Mouse (Mus musculus) embryonic facial prominence, embryonic 11.5 days (tissue): ENCODE data around the gene Arhgap45. TPM values are rescaled to one million over a fixed set of nuclear protein-coding genes. Genes with fewer than 3 reads are reported as not detected.
A peak's percentile ranks its signal among the peaks of the same experiment; 100 is the strongest.

Experiments
- ATAC-seq: fragments of 200-750 bp; cut with Nextera tagmentation; replicated peaks from 2 replicates; pipeline ENCODE4 v1.8.0; 2017; ENCODE audit warnings: low read depth; ENCODE audit not compliant: insufficient number of reproducible peaks, low FRiP score, low TSS enrichment
- DNase-seq: peaks from one replicate; pipeline ENCODE4 v3.0.0-alpha.2; 2015; ENCODE audit warnings: low spot score
- H3K27ac ChIP-seq: fragments of 300-500 bp; sonication (generic); replicated peaks from 2 replicates; pipeline ENCODE4 v1.5.1; 2014; ENCODE audit warnings: mild to moderate bottlenecking, low read depth, low read length, control low read depth
- H3K27me3 ChIP-seq: fragments of 300-500 bp; sonication (generic); 2 replicates; pipeline ENCODE4 v1.6.1; 2014; ENCODE audit warnings: mild to moderate bottlenecking, low read length, moderate library complexity, mixed read lengths; ENCODE audit not compliant: control insufficient read depth, insufficient read depth
- H3K36me3 ChIP-seq: fragments of 300-500 bp; sonication (generic); replicated peaks from 2 replicates; pipeline ENCODE4 v1.6.1; 2014; ENCODE audit warnings: low read depth, mild to moderate bottlenecking, low read length, moderate library complexity, mixed read lengths; ENCODE audit not compliant: control insufficient read depth, insufficient read depth
- H3K4me1 ChIP-seq: fragments of 300-500 bp; sonication (generic); 2 replicates; pipeline ENCODE4 v1.6.1; 2014; ENCODE audit warnings: low read length, mixed read lengths; ENCODE audit not compliant: control insufficient read depth, insufficient read depth
- H3K4me2 ChIP-seq: fragments of 300-500 bp; sonication (generic); 2 replicates; pipeline ENCODE4 v1.6.1; 2014; ENCODE audit warnings: low read depth, mild to moderate bottlenecking, control low read depth, low read length, moderate library complexity
- H3K4me3 ChIP-seq: fragments of 300-500 bp; sonication (generic); 2 replicates; pipeline ENCODE4 v1.5.1; 2014; ENCODE audit warnings: low read depth, low read length, control low read depth
- H3K9ac ChIP-seq: fragments of 300-500 bp; sonication (generic); replicated peaks from 2 replicates; pipeline ENCODE4 v1.6.1; 2014; ENCODE audit warnings: mild to moderate bottlenecking, control low read depth, low read length
- H3K9me3 ChIP-seq: fragments of 300-500 bp; sonication (generic); replicated peaks from 2 replicates; pipeline ENCODE4 v1.6.1; 2016; ENCODE audit warnings: mild to moderate bottlenecking, low read length, inconsistent platforms, mixed read lengths; ENCODE audit not compliant: control insufficient read depth
- WGBS: fragments of 180-500 bp; shearing (Covaris S2); extraction: QIAGEN DNeasy Blood & Tissue Kit; methylation state at CpG from one replicate; pipeline ENCODE4 v1.1.7; 2014; 5-methylcytosine and 5-hydroxymethylcytosine counted together
- polyA plus RNA-seq: library from polyadenylated mRNA; unstranded; fragments of >200 nt; fragmentation: Nextera tagmentation; extraction: Ambion mirVana; gene quantifications from 2 replicates; pipeline ENCODE4 v1.2.1, GENCODE M21; 2014

Gene Arhgap45
- polyA plus RNA-seq, 1 experiment from 2014 or later: 5.2 TPM

- Histone ChIP-seq H3K36me3 (no peaks in the 10 kb centered on the region), H3K27ac (peak overlapping the region; percentile 59), H3K4me2 (no peak overlapping the region), H3K9ac (peak overlapping the region; percentile 33), H3K27me3 (no peaks in the 10 kb centered on the region), H3K9me3 (no peaks in the 10 kb centered on the region), H3K4me3 (no peak overlapping the region), H3K4me1 (no peaks in the 10 kb centered on the region; the same call in none of the 2 replicates)
- ATAC-seq (peak; percentile 69), DNase-seq (peak; percentile 56)
- 56% methylated on average over 9 of the region's 9 CpGs for WGBS
Measured at GRCm38 (mm10) chr10:80070837-80071515, 54.5 kb downstream of the Arhgap45 start.

GRCm38 (mm10) chr10:80071516-80071900 is 55.1 kb downstream of the Arhgap45 start:
- ATAC-seq (no peak), DNase-seq (no peak)
- H3K27ac ChIP-seq: peak overlapping the region; percentile 52
- no peak overlapping the region for H3K4me2 ChIP-seq
- WGBS: 79% methylated on average over 3 of the region's 3 CpGs
- no peaks in the 10 kb centered on the region for H3K36me3 ChIP-seq
- H3K4me1 ChIP-seq: no peaks in the 10 kb centered on the region; the same call in none of the 2 replicates
- no peaks in the 10 kb centered on the region for H3K27me3 ChIP-seq
- no peak overlapping the region for H3K4me3 ChIP-seq
- H3K9me3 ChIP-seq: no peaks in the 10 kb centered on the region
- H3K9ac ChIP-seq: no peak overlapping the region; the same call in 1 of the 2 replicates

GRCm38 (mm10) chr10:80072623-80073489 is 56.4 kb downstream of the Arhgap45 start:
- ATAC-seq: no peak
- no peak for DNase-seq

GRCm38 (mm10) chr10:80074813-80075601 is 58.6 kb downstream of the Arhgap45 start:
- H3K9me3 ChIP-seq: no peaks in the 10 kb centered on the region
- H3K27me3 ChIP-seq: no peaks in the 10 kb centered on the region
- WGBS: 16% methylated on average over 28 of the region's 28 CpGs
- ATAC-seq (no peak), DNase-seq (peak; percentile 50)
- H3K4me3 ChIP-seq: no peak overlapping the region
- H3K9ac ChIP-seq: no peak overlapping the region
- H3K4me2 ChIP-seq: peak overlapping the region; percentile 3
- H3K4me1 ChIP-seq: no peaks in the 10 kb centered on the region; the same call in none of the 2 replicates
- no peaks in the 10 kb centered on the region for H3K36me3 ChIP-seq
- no peak overlapping the region for H3K27ac ChIP-seq

More at GRCm38 (mm10) chr10:80072623-80073489, 56.4 kb downstream of the Arhgap45 start:
- Histone ChIP-seq H3K4me2 (no peak overlapping the region), H3K27ac (no peak overlapping the region), H3K27me3 (no peaks in the 10 kb centered on the region), H3K9me3 (no peaks in the 10 kb centered on the region), H3K36me3 (no peaks in the 10 kb centered on the region), H3K4me1 (no peaks in the 10 kb centered on the region; the same call in none of the 2 replicates), H3K9ac (no peak overlapping the region; the same call in 1 of the 2 replicates), H3K4me3 (no peak overlapping the region)
- 78% methylated on average over 20 of the region's 20 CpGs for WGBS

GRCm38 (mm10) chr10:80075924-80076323 is 59.5 kb downstream of the Arhgap45 start:
- Histone ChIP-seq H3K4me1 (no peaks in the 10 kb centered on the region; the same call in 1 of the 2 replicates), H3K9me3 (no peaks in the 10 kb centered on the region), H3K4me2 (no peak overlapping the region), H3K27ac (no peak overlapping the region), H3K36me3 (no peaks in the 10 kb centered on the region), H3K9ac (no peak overlapping the region), H3K4me3 (no peak overlapping the region), H3K27me3 (no peaks in the 10 kb centered on the region)
- DNase-seq (no peak), ATAC-seq (no peak)
- WGBS: 65% methylated on average over 1 of the region's 1 CpGs

- no peak overlapping the region for H3K4me2 ChIP-seq
- ATAC-seq: no peak
- no peak overlapping the region for H3K9ac ChIP-seq
- WGBS: 90% methylated on average over 4 of the region's 4 CpGs
- H3K4me1 ChIP-seq: no peaks in the 10 kb centered on the region; the same call in 1 of the 2 replicates
- no peaks in the 10 kb centered on the region for H3K27me3 ChIP-seq
- no peak overlapping the region for H3K27ac ChIP-seq
- H3K9me3 ChIP-seq: no peaks in the 10 kb centered on the region
- no peaks in the 10 kb centered on the region for H3K36me3 ChIP-seq
- DNase-seq: no peak
- no peak overlapping the region for H3K4me3 ChIP-seq
Measured at GRCm38 (mm10) chr10:80076386-80076785, 59.9 kb downstream of the Arhgap45 start.

- 90% methylated on average over 5 of the region's 5 CpGs for WGBS
Measured at GRCm38 (mm10) chr10:80077312-80077711, 60.9 kb downstream of the Arhgap45 start.

More at GRCm38 (mm10) chr10:80077312-80077711, 60.9 kb downstream of the Arhgap45 start:
- no peaks in the 10 kb centered on the region for H3K36me3 ChIP-seq
- H3K27ac ChIP-seq: no peak overlapping the region
- no peaks in the 10 kb centered on the region for H3K4me1 ChIP-seq
- DNase-seq: no peak
- no peak overlapping the region for H3K4me2 ChIP-seq
- H3K9ac ChIP-seq: no peak overlapping the region
- H3K27me3 ChIP-seq: no peaks in the 10 kb centered on the region
- no peak for ATAC-seq
- no peak overlapping the region for H3K4me3 ChIP-seq
- no peaks in the 10 kb centered on the region for H3K9me3 ChIP-seq
